Mouse (Mus musculus) left cerebral cortex, adult 18-20 months (tissue): ENCODE data around the gene Hsd11b2. TPM values are rescaled to one million over a fixed set of nuclear protein-coding genes. Genes with fewer than 3 reads are reported as not detected.

Experiments
- DNase-seq, 2 experiments: peaks; one replicate each; pipeline ENCODE4 v3.0.0; 2021 to 2022; ENCODE audit warnings: low spot score in 2 of 2, mixed read lengths in 1 of 2
- total RNA-seq, 2 experiments: library from RNA; stranded (reverse); gene quantifications; 2 replicates each; pipeline ENCODE4 v1.2.3; 2021

Hsd11b2 gene
- total RNA-seq, 2 experiments from 2014 or later = not detected

- DNase-seq = no peak
Observed at GRCm38 (mm10) chr8:105483212-105484029, 35.1 kb upstream of the Hsd11b2 start.

GRCm38 (mm10) chr8:105484030-105484368 is 34.6 kb upstream of the Hsd11b2 start:
- no peak for DNase-seq

GRCm38 (mm10) chr8:105484392-105484791 is 34.2 kb upstream of the Hsd11b2 start:
- DNase-seq = no peak

GRCm38 (mm10) chr8:105488082-105488481 is 30.5 kb upstream of the Hsd11b2 start:
- DNase-seq = no peak

- DNase-seq = no peak
Observed at GRCm38 (mm10) chr8:105489281-105489680, 29.3 kb upstream of the Hsd11b2 start.

GRCm38 (mm10) chr8:105493495-105493894 is 25.1 kb upstream of the Hsd11b2 start:
- DNase-seq = no peak

- DNase-seq = no peak
Observed at GRCm38 (mm10) chr8:105494566-105494965, 24.0 kb upstream of the Hsd11b2 start.

GRCm38 (mm10) chr8:105495350-105496302 is 22.9 kb upstream of the Hsd11b2 start:
- DNase-seq = no peak

- peak; percentile 90 to 95 for DNase-seq
Observed at GRCm38 (mm10) chr8:105496439-105497180, 21.9 kb upstream of the Hsd11b2 start, which contains the start of gene Zdhhc1. TSS of gene Zdhhc1 (minus strand) at chr8:105496902.

- DNase-seq = no peak
Observed at GRCm38 (mm10) chr8:105499787-105500186, 18.8 kb upstream of the Hsd11b2 start.

GRCm38 (mm10) chr8:105504617-105505016 is 13.9 kb upstream of the Hsd11b2 start:
- DNase-seq = no peak

- no peak for DNase-seq
Observed at GRCm38 (mm10) chr8:105506977-105507376, 11.6 kb upstream of the Hsd11b2 start.

- DNase-seq = no peak
Observed at GRCm38 (mm10) chr8:105508758-105509157, 9.8 kb upstream of the Hsd11b2 start.

- no peak for DNase-seq
Observed at GRCm38 (mm10) chr8:105509997-105510735, 8.4 kb upstream of the Hsd11b2 start.

- DNase-seq = no peak
Observed at GRCm38 (mm10) chr8:105514194-105514593, 4.4 kb upstream of the Hsd11b2 start.

GRCm38 (mm10) chr8:105514656-105515055 is 3.9 kb upstream of the Hsd11b2 start:
- DNase-seq = no peak

GRCm38 (mm10) chr8:105516018-105516645 is 2.4 kb upstream of the Hsd11b2 start:
- peak; percentile 77 to 82 for DNase-seq

- DNase-seq = no peak
Observed at GRCm38 (mm10) chr8:105517346-105517745, 1.2 kb upstream of the Hsd11b2 start.

- DNase-seq = no peak
Observed at GRCm38 (mm10) chr8:105519591-105519990, 1.0 kb downstream of the Hsd11b2 start.

GRCm38 (mm10) chr8:105520521-105520920 is 2.0 kb downstream of the Hsd11b2 start:
- no peak for DNase-seq
